ENCODE assay signal across 14 mouse cellular contexts in genomic region chr2:59203627-59204425, GRCm38 (mm10). TPM values are rescaled to one million over a fixed set of nuclear protein-coding genes. Genes with fewer than 3 reads are reported as not detected.
DNase-seq lines count a peak whose midpoint lies in the region; ATAC-seq and TF ChIP-seq lines count a peak whose summit lies in the region.
"Had no signal": no experiment of that assay in that cellular context is flagged by ENCODE, and none has a peak within 500 bp of the region (broad histone marks: within the 10 kb centered on the region; RNA-seq: fewer than 3 reads in every experiment).

No protein-coding gene starts in this region.

- WGBS in heart, embryonic 10.5 days: 73% methylated on average over 3 of the region's 3 CpGs
- WGBS in midbrain, embryonic 11.5 days: 77% methylated on average over 3 of the region's 3 CpGs
- WGBS in midbrain, embryonic 16.5 days: 54% methylated on average over 3 of the region's 3 CpGs
- 55% methylated on average over 3 of the region's 3 CpGs for WGBS in neural tube, embryonic 14.5 days
- 52% methylated on average over 3 of the region's 3 CpGs for WGBS in hindbrain, postnatal 0 days

- H3K4me2 ChIP-seq in midbrain, embryonic 11.5 days: no peak overlapping the region
- no peak overlapping the region for H3K4me2 ChIP-seq in midbrain, embryonic 16.5 days (ENCODE audit: low read length)
- no peak overlapping the region for H3K4me2 ChIP-seq in neural tube, embryonic 14.5 days (ENCODE audit: low read depth, low read length)
- no peak overlapping the region for H3K4me2 ChIP-seq in hindbrain, postnatal 0 days (ENCODE audit: low read depth, low read length)
- H3K4me2 ChIP-seq: hindbrain, embryonic 12.5 days; limb, embryonic 13.5 days had no signal

- no peak overlapping the region for H3K9ac ChIP-seq in midbrain, embryonic 11.5 days (ENCODE audit: low read length)
- H3K9ac ChIP-seq in midbrain, embryonic 16.5 days (ENCODE audit: low read depth, low read length): no peak overlapping the region
- H3K9ac ChIP-seq in neural tube, embryonic 14.5 days (replicated peaks; ENCODE audit: low read depth, low read length): no peak overlapping the region
- H3K9ac ChIP-seq in hindbrain, postnatal 0 days (replicated peaks; ENCODE audit: low read length): no peak overlapping the region
- H3K9ac ChIP-seq: hindbrain, embryonic 12.5 days; limb, embryonic 13.5 days had no signal

- no peaks in the 10 kb centered on the region for H3K9me3 ChIP-seq in heart, embryonic 10.5 days
- H3K9me3 ChIP-seq in midbrain, embryonic 11.5 days (ENCODE audit: control insufficient read depth, low read length): no peaks in the 10 kb centered on the region
- H3K9me3 ChIP-seq in midbrain, embryonic 16.5 days (replicated peaks; ENCODE audit: control insufficient read depth, low read length, poor library complexity, severe bottlenecking): no peaks in the 10 kb centered on the region
- no peaks in the 10 kb centered on the region for H3K9me3 ChIP-seq in neural tube, embryonic 14.5 days (ENCODE audit: control insufficient read depth, low read length)
- no peaks in the 10 kb centered on the region for H3K9me3 ChIP-seq in hindbrain, postnatal 0 days (ENCODE audit: low read length)
- H3K9me3 ChIP-seq: hindbrain, embryonic 12.5 days; limb, embryonic 13.5 days had no signal

- no peak for TF ChIP-seq CTCF in hindbrain, postnatal 0 days (IDR thresholded peaks at IDR 0.05; ENCODE audit: low read depth)

- intact Hi-C loops in heart, postnatal 25 days (cut with DNase I): no loop called here

- no peak for ATAC-seq in midbrain, embryonic 11.5 days (ENCODE audit: low FRiP score)
- ATAC-seq in midbrain, embryonic 16.5 days: no peak
- ATAC-seq in neural tube, embryonic 14.5 days (ENCODE audit: low read depth): peak; percentile 61; the same call in 1 of the 2 replicates
- ATAC-seq in hindbrain, postnatal 0 days: no peak

- H3K27ac ChIP-seq in heart, embryonic 10.5 days: peak overlapping the region; percentile 62; the same call in 1 of the 2 replicates
- H3K27ac ChIP-seq in midbrain, embryonic 11.5 days (ENCODE audit: low read depth, low read length): no peak overlapping the region
- no peak overlapping the region for H3K27ac ChIP-seq in midbrain, embryonic 16.5 days (ENCODE audit: low read length)
- H3K27ac ChIP-seq in neural tube, embryonic 14.5 days (ENCODE audit: low read depth, low read length): no peak overlapping the region
- H3K27ac ChIP-seq in hindbrain, postnatal 0 days: no peak overlapping the region
- H3K27ac ChIP-seq: hindbrain, embryonic 12.5 days; limb, embryonic 13.5 days had no signal

- H3K4me3 ChIP-seq in heart, embryonic 10.5 days: no peak overlapping the region
- no peak overlapping the region for H3K4me3 ChIP-seq in midbrain, embryonic 11.5 days (ENCODE audit: low read depth, low read length)
- no peak overlapping the region for H3K4me3 ChIP-seq in midbrain, embryonic 16.5 days (ENCODE audit: low read depth, low read length)
- H3K4me3 ChIP-seq in neural tube, embryonic 14.5 days (ENCODE audit: low read depth, low read length): no peak overlapping the region
- H3K4me3 ChIP-seq in hindbrain, postnatal 0 days (ENCODE audit: low read length): no peak overlapping the region
- H3K4me3 ChIP-seq: hindbrain, embryonic 12.5 days; limb, embryonic 13.5 days had no signal

- H3K27me3 ChIP-seq in heart, embryonic 10.5 days (ENCODE audit: insufficient read depth, poor library complexity, severe bottlenecking): no peaks in the 10 kb centered on the region
- no peaks in the 10 kb centered on the region for H3K27me3 ChIP-seq in midbrain, embryonic 11.5 days (ENCODE audit: control insufficient read depth, insufficient read depth, low read length)
- no peaks in the 10 kb centered on the region for H3K27me3 ChIP-seq in midbrain, embryonic 16.5 days (ENCODE audit: control insufficient read depth, insufficient read depth, low read depth, low read length)
- no peaks in the 10 kb centered on the region for H3K27me3 ChIP-seq in neural tube, embryonic 14.5 days (ENCODE audit: control insufficient read depth, insufficient read depth, low read length)
- H3K27me3 ChIP-seq in hindbrain, postnatal 0 days (ENCODE audit: insufficient read depth, low read length): no peaks in the 10 kb centered on the region
- H3K27me3 ChIP-seq: hindbrain, embryonic 12.5 days; limb, embryonic 13.5 days had no signal

- H3K36me3 ChIP-seq in heart, embryonic 10.5 days: no peaks in the 10 kb centered on the region
- H3K36me3 ChIP-seq in midbrain, embryonic 11.5 days (ENCODE audit: control insufficient read depth, insufficient read depth, low read length): no peaks in the 10 kb centered on the region
- no peaks in the 10 kb centered on the region for H3K36me3 ChIP-seq in midbrain, embryonic 16.5 days (ENCODE audit: control insufficient read depth, insufficient read depth, low read length)
- no peaks in the 10 kb centered on the region for H3K36me3 ChIP-seq in neural tube, embryonic 14.5 days (ENCODE audit: control insufficient read depth, insufficient read depth, low read length)
- H3K36me3 ChIP-seq in hindbrain, postnatal 0 days (ENCODE audit: insufficient read depth, low read length): no peaks in the 10 kb centered on the region
- H3K36me3 ChIP-seq: hindbrain, embryonic 12.5 days; limb, embryonic 13.5 days had no signal

- no peak for DNase-seq in heart, embryonic 10.5 days (ENCODE audit: low spot score)
- no peak for DNase-seq in heart, postnatal 25 days (ENCODE audit: low spot score)
- DNase-seq in midbrain, embryonic 11.5 days (ENCODE audit: low spot score, missing footprints): peak; percentile 37
- peak; percentile 49 for DNase-seq in brain, adult 2 months (ENCODE audit: low read depth, low spot score)
- DNase-seq in lung, adult 18-20 months: no peak
- DNase-seq in hindbrain, postnatal 0 days (ENCODE audit: low spot score): no peak
- DNase-seq: cerebellum, adult 8-10 months; kidney, adult 9 months; lung, adult 2 months; right cerebral cortex, postnatal 25 days had no signal

- H3K4me1 ChIP-seq in heart, embryonic 10.5 days: peaks cover 49% of the 10 kb centered on the region
- H3K4me1 ChIP-seq in midbrain, embryonic 11.5 days (ENCODE audit: control insufficient read depth, insufficient read depth, low read length): peaks cover 5% of the 10 kb centered on the region; the same call in 1 of the 2 replicates
- H3K4me1 ChIP-seq in midbrain, embryonic 16.5 days (ENCODE audit: control insufficient read depth, insufficient read depth, low read length): peaks cover 10% of the 10 kb centered on the region
- H3K4me1 ChIP-seq in neural tube, embryonic 14.5 days (ENCODE audit: control insufficient read depth, insufficient read depth, low read length): peaks cover under 1% of the 10 kb centered on the region; the same call in 1 of the 2 replicates
- peaks cover 14% of the 10 kb centered on the region for H3K4me1 ChIP-seq in hindbrain, postnatal 0 days (ENCODE audit: insufficient read depth, low read length)

RNA-seq across cellular contexts. Expression of gene Pkp4, which starts 43.2 kb away (rescaled TPM):
- polyA plus RNA-seq in heart, embryonic 10.5 days (2016; fragmentation: Nextera tagmentation; extraction: Ambion mirVana): 18.5 and 22.1 TPM in 2 replicates
- 100 to 1,000 TPM; 148 to 155 TPM for total RNA-seq in heart, postnatal 25 days (2021)
- polyA plus RNA-seq in midbrain, embryonic 11.5 days (2014; fragmentation: Nextera tagmentation; extraction: Ambion mirVana): 19.0 and 20.2 TPM in 2 replicates
- 27.1 and 29.9 TPM in 2 replicates for polyA plus RNA-seq in midbrain, embryonic 16.5 days (2015; fragmentation: Nextera tagmentation; extraction: Ambion mirVana)
- polyA plus RNA-seq in neural tube, embryonic 14.5 days (2014; fragmentation: Nextera tagmentation; extraction: Ambion mirVana): 26.8 and 33.6 TPM in 2 replicates
- total RNA-seq in hindbrain, postnatal 0 days (2014; rRNA removed): 100 and 102 TPM in 2 replicates
- polyA plus RNA-seq in hindbrain, postnatal 0 days (2015; fragmentation: Nextera tagmentation; extraction: Ambion mirVana): 22.9 and 24.5 TPM in 2 replicates

RNA-seq across cellular contexts. Expression of gene Ccdc148, which starts 43.3 kb away (rescaled TPM):
- 0.24 and 0.51 TPM in 2 replicates for polyA plus RNA-seq in heart, embryonic 10.5 days (2016; fragmentation: Nextera tagmentation; extraction: Ambion mirVana)
- under 1 TPM; 0.64 to 0.83 TPM for total RNA-seq in heart, postnatal 25 days (2021)
- 0.55 and 0.80 TPM in 2 replicates for polyA plus RNA-seq in midbrain, embryonic 11.5 days (2014; fragmentation: Nextera tagmentation; extraction: Ambion mirVana)
- polyA plus RNA-seq in midbrain, embryonic 16.5 days (2015; fragmentation: Nextera tagmentation; extraction: Ambion mirVana): 8.0 and 9.4 TPM in 2 replicates
- 2.8 and 3.7 TPM in 2 replicates for polyA plus RNA-seq in neural tube, embryonic 14.5 days (2014; fragmentation: Nextera tagmentation; extraction: Ambion mirVana)
- total RNA-seq in hindbrain, postnatal 0 days (2014; rRNA removed): 2.9 and 3.3 TPM in 2 replicates
- polyA plus RNA-seq in hindbrain, postnatal 0 days (2015; fragmentation: Nextera tagmentation; extraction: Ambion mirVana): 6.0 and 6.5 TPM in 2 replicates

Comparison
In these comparisons a context has a peak if more than half of its experiments do, and no peak if none do; other contexts are left out.
1. DNase-seq: peak in midbrain, embryonic 11.5 days (single experiment) and brain, adult 2 months (single experiment); none in heart, embryonic 10.5 days (single experiment), heart, postnatal 25 days (single experiment), lung, adult 18-20 months (0 of 2) and hindbrain, postnatal 0 days (single experiment).